Mouse (Mus musculus): Measurements from ENCODE around the gene Esyt2.

DNA sequence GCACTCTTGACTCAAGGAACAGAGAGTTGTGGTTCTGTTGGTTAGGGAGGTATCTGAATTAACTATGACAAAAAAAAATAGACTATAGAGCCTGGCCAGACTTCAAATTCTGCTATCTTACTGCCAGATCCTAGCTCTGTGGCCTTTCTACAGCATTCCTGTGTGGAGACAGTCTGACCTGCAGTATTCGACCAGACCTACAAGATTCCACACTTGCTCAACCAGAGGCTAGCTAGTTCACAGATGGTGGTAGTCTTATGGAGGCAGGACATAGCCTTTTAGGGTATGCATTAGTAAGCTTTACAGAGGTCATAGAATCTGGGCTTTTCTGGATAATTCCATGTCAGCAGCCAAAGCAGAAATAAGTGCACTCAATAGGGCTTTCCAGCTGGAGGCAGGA is 10.5 kb upstream of the Esyt2 start:
- TF ChIP-seq POLR2A (IDR thresholded peaks at IDR 0.05; ENCODE audit: control insufficient read depth, extremely low read depth, insufficient read depth, low read length, poor library complexity) = no peak
- no peak for TF ChIP-seq CTCF (IDR thresholded peaks at IDR 0.05; ENCODE audit: borderline replicate concordance, control insufficient read depth, extremely low read depth, insufficient read depth, low read length, poor library complexity)
